Mouse (Mus musculus) neural tube, embryonic 12.5 days (tissue): ENCODE measurements around the gene Fyn. TPM values are rescaled to one million over a fixed set of nuclear protein-coding genes. Genes with fewer than 3 reads are reported as not detected.

Experiments used
- ATAC-seq: fragments of 200-750 bp; cut with Nextera tagmentation; 2 replicates; pipeline ENCODE4 v1.8.0; 2017; ENCODE audit warnings: low read depth, mild to moderate bottlenecking, moderate TSS enrichment, moderate library complexity; ENCODE audit not compliant: low FRiP score
- H3K27ac ChIP-seq: fragments of 300-500 bp; sonication (generic); 2 replicates; pipeline ENCODE4 v1.5.1; 2016
- H3K27me3 ChIP-seq: fragments of 300-500 bp; sonication (generic); replicated peaks from 2 replicates; pipeline ENCODE4 v1.6.1; 2016; ENCODE audit warnings: mild to moderate bottlenecking
- H3K36me3 ChIP-seq: fragments of 300-500 bp; sonication (generic); 2 replicates; pipeline ENCODE4 v1.6.1; 2016; ENCODE audit warnings: mild to moderate bottlenecking
- H3K4me1 ChIP-seq: fragments of 300-500 bp; sonication (generic); 2 replicates; pipeline ENCODE4 v1.6.1; 2016
- H3K4me2 ChIP-seq: fragments of 300-500 bp; sonication (generic); replicated peaks from 2 replicates; pipeline ENCODE4 v1.6.1; 2016; ENCODE audit warnings: mild to moderate bottlenecking
- H3K4me3 ChIP-seq: fragments of 300-500 bp; sonication (generic); 2 replicates; pipeline ENCODE4 v1.5.1; 2016
- H3K9ac ChIP-seq: fragments of 300-500 bp; sonication (generic); 2 replicates; pipeline ENCODE4 v1.6.1; 2016; ENCODE audit warnings: mild to moderate bottlenecking
- H3K9me3 ChIP-seq: fragments of 300-500 bp; sonication (generic); 2 replicates; pipeline ENCODE4 v1.6.1; 2016; ENCODE audit warnings: mild to moderate bottlenecking
- WGBS: fragments of 180-500 bp; shearing (Covaris S2); methylation state at CpG from one replicate; pipeline ENCODE4 v1.1.7; 2016; 5-methylcytosine and 5-hydroxymethylcytosine counted together
- polyA plus RNA-seq: library from polyadenylated mRNA; unstranded; fragments of >200 nt; fragmentation: Nextera tagmentation; extraction: Ambion mirVana; gene quantifications from 2 replicates; pipeline ENCODE4 v1.2.1, GENCODE M21; 2016

The Fyn gene
- polyA plus RNA-seq, 1 experiment from 2014 or later = 79.8 TPM

DNA sequence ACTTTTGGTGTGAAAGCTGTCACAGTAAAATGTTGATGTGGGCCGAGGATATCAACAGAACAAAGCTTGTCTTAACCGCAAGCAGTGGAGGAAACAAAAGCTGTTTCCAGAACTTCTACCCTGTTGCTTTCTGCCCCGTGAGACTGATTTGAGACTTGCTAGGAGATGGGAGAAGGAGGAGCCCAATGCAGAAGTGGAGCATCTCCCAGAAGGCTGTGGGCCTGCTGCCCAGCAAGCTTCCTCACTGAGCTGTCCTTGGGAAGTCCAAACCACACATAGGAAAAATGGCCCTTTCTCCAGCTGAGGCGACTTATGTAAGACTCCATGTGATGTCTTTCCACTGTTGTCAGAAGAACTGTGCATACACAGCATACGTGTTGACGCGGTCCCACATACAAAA lies 101.7 kb downstream of the Fyn start:
- Histone ChIP-seq H3K27me3 (no peaks in the 10 kb centered on the region), H3K27ac (no peak overlapping the region), H3K4me1 (peaks cover 16% of the 10 kb centered on the region; the same call in 1 of the 2 replicates), H3K4me3 (no peak overlapping the region), H3K36me3 (no peaks in the 10 kb centered on the region), H3K4me2 (no peak overlapping the region), H3K9ac (no peak overlapping the region), H3K9me3 (no peaks in the 10 kb centered on the region)
- WGBS = 84% methylated on average over 7 of the region's 7 CpGs
- no peak for ATAC-seq

DNA sequence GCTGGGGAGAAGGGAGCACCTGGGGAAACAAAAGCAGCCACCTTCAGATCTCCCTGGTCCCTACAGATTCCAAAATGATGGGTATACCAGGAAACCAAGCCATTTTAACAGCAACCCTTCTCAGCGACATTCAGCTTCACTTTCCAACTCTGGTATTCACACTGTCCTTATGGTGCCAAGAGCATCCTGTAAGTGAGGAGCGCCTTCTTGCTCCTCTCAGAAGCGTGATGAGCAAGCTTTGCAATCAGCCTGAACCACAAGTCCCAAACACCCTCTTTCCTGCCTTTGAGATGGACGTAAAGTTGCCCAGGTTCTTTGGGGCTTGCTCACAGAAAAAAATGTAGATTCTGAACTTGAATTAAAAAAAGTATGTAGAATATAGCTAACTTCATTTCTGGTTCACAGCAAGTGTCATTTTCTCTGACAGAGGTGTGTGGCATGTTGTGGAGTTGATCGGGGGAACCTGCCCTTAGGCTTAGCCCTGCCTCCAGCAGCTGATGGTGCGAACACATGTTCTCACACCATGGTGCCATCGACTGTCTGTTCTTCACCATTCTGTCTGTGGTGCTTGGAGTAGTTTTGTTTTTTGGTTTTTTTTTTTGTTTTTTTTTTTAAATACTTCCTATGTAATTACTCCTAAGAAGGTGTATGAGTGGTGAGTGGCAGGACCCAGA lies 102.5 kb downstream of the Fyn start:
- H3K4me1 ChIP-seq = peaks cover 16% of the 10 kb centered on the region; the same call in 1 of the 2 replicates
- no peak for ATAC-seq
- no peak overlapping the region for H3K4me2 ChIP-seq
- no peaks in the 10 kb centered on the region for H3K27me3 ChIP-seq
- H3K9me3 ChIP-seq = no peaks in the 10 kb centered on the region
- no peak overlapping the region for H3K27ac ChIP-seq
- no peaks in the 10 kb centered on the region for H3K36me3 ChIP-seq
- 77% methylated on average over 7 of the region's 7 CpGs for WGBS
- H3K4me3 ChIP-seq = no peak overlapping the region
- H3K9ac ChIP-seq = no peak overlapping the region

DNA sequence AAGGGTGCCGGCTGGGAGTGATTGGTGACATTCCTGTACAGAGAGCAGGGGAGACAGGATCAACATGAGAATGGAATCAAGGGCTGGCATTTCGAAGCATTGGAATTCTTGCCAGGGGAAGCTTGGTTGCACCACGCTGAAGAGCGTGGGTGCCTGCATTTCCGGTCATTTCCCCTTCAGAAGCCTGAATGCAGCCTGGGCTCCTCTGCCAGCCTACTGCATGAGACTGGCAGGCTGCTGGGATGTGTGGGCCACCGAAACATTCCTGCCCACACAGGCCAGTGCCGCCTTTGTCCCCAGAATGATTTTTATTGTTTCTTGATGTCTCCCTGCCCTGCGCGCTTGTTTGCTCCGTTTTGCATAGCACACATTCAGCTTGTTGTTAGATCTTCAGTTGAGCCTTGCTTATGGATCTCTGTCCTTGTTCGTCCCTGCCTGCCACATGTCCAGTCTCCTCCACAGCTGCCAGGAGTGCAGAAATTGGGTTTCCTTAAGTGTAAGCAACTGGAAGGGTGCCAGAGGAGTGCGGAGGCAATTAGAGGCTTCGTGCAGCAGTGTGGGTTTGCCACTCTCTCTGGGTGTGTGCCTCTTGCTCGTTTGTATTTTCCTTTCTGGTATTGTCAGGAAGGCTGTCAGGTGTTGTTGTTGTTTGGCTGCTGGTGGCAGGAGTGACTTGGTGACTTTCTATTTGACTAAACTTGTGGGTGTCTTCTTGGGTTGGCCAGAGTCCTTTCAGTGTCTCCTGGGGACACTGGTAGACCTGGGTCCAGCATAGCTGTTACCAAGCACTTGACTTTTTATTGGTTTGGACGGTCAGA lies 103.3 kb downstream of the Fyn start:
- H3K4me2 ChIP-seq = peak overlapping the region; percentile 8; the same call in 1 of the 2 replicates
- H3K4me3 ChIP-seq = no peak overlapping the region
- H3K9ac ChIP-seq = no peak overlapping the region
- ATAC-seq = peak; percentile 65
- 53% methylated on average over 15 of the region's 15 CpGs for WGBS
- no peaks in the 10 kb centered on the region for H3K9me3 ChIP-seq
- H3K27ac ChIP-seq = peak overlapping the region; percentile 50; the same call in 1 of the 2 replicates
- H3K4me1 ChIP-seq = peaks cover 16% of the 10 kb centered on the region; the same call in 1 of the 2 replicates
- H3K27me3 ChIP-seq = no peaks in the 10 kb centered on the region
- H3K36me3 ChIP-seq = no peaks in the 10 kb centered on the region

DNA sequence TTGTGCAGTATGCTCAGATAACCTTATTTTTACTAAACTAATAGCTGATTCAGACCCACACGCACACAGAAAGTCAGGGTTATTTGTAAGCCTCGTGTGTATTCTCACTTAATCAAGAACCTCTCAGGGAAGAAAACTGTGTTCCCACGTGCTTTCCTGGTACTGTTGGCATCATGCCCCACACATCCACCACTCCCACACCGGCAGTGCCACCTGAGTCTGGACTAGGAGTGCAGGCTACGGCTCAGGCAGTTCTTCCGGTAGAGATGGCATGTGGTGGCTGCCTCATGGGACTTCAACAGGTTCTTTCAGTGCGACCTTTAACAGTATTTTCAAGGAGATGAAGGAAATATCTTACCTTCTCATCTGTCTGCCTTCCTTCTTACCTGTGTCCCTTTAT lies 104.3 kb downstream of the Fyn start:
- ATAC-seq = no peak
- Histone ChIP-seq H3K4me1 (peaks cover 16% of the 10 kb centered on the region; the same call in 1 of the 2 replicates), H3K9ac (no peak overlapping the region), H3K4me3 (no peak overlapping the region), H3K9me3 (no peaks in the 10 kb centered on the region), H3K27me3 (no peaks in the 10 kb centered on the region), H3K27ac (no peak overlapping the region), H3K36me3 (no peaks in the 10 kb centered on the region), H3K4me2 (no peak overlapping the region)
- 78% methylated on average over 7 of the region's 7 CpGs for WGBS

DNA sequence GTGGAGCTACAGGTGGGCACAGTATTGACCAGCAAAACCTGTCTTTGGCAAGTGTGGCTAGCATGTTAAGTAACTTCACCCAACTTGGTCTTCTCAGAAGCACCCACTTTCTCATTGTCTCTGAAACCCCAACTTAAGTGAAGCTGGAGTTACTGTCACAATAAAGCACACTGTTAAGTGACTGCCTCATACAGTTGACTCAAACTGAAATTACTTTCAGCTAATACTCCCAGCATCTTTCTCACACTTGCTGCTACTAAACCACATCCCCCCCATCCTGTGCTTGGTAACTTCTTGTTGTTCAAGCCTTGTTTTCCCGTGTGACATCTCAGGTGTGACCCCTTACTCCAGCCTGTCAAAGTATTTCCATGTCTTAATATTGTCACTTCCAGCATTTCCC lies 110.7 kb downstream of the Fyn start:
- Histone ChIP-seq H3K4me2 (no peak overlapping the region), H3K9ac (no peak overlapping the region), H3K36me3 (peaks cover 7% of the 10 kb centered on the region; the same call in 1 of the 2 replicates), H3K4me1 (peaks cover 4% of the 10 kb centered on the region), H3K27me3 (no peaks in the 10 kb centered on the region), H3K4me3 (no peak overlapping the region), H3K9me3 (no peaks in the 10 kb centered on the region), H3K27ac (no peak overlapping the region)
- ATAC-seq = no peak
- 90% methylated on average over 1 of the region's 1 CpGs for WGBS

DNA sequence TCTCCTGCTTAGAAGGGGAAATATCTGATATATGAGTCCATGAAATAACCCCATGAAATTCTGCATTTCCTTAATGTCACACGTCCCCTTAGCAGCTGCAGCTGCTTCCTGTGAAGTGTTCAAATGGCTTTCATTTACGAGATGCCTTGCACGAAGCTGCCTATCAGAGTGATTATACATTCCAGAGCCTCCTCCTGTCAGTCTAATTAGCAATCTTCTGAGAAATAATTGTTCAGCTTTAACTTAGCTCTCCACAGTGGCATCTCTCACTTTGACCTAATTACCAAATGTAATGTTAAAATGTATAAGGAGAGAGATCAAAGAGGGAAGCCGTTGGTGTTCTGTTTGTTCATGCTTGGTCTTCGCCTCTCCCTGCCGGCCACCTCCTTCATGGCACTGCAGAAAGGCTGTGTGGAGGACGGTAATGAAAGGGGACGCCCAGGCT lies 115.7 kb downstream of the Fyn start:
- ATAC-seq = peak; percentile 50

DNA sequence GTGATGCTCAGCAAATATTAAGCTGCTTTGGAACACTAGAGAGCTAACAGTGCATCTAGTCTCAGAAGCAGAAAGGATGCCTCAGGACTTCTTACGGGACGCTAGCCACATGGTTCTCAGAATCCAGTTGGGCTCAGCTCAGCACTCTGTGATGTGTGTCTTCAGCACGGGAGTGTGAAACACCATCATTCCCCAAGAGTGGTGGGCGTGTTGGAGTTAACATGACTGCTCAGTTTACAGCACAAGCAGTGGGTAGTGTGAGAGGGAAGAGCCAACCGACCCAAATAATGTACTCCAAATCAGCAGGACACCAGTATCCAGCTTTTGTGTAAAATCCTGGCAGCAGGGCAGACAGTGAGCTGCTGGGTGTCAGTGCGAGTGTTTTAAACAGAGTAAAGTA lies 116.2 kb downstream of the Fyn start:
- no peaks in the 10 kb centered on the region for H3K9me3 ChIP-seq
- peaks cover 7% of the 10 kb centered on the region; the same call in 1 of the 2 replicates for H3K36me3 ChIP-seq
- 23% methylated on average over 6 of the region's 6 CpGs for WGBS
- no peak overlapping the region for H3K27ac ChIP-seq
- 0 out of 2 replicates have a peak, but pooled peaks have one; percentile 17 for ATAC-seq
- no peak overlapping the region for H3K4me3 ChIP-seq
- H3K4me2 ChIP-seq = peak overlapping the region; percentile 0; the same call in 1 of the 2 replicates
- 0 out of 2 replicates have a peak overlapping the region, but pooled peaks have one; percentile 8 for H3K9ac ChIP-seq
- H3K27me3 ChIP-seq = no peaks in the 10 kb centered on the region
- H3K4me1 ChIP-seq = peaks cover 46% of the 10 kb centered on the region

More for the DNA sequence above, 115.7 kb downstream of the Fyn start:
- Histone ChIP-seq H3K4me1 (peaks cover 41% of the 10 kb centered on the region), H3K27me3 (no peaks in the 10 kb centered on the region), H3K4me2 (peak overlapping the region; percentile 0; the same call in 1 of the 2 replicates), H3K9me3 (no peaks in the 10 kb centered on the region), H3K27ac (peak overlapping the region; percentile 15; the same call in 1 of the 2 replicates), H3K36me3 (peaks cover 7% of the 10 kb centered on the region; the same call in 1 of the 2 replicates), H3K9ac (no peak overlapping the region), H3K4me3 (no peak overlapping the region)
- WGBS = 19% methylated on average over 8 of the region's 8 CpGs

DNA sequence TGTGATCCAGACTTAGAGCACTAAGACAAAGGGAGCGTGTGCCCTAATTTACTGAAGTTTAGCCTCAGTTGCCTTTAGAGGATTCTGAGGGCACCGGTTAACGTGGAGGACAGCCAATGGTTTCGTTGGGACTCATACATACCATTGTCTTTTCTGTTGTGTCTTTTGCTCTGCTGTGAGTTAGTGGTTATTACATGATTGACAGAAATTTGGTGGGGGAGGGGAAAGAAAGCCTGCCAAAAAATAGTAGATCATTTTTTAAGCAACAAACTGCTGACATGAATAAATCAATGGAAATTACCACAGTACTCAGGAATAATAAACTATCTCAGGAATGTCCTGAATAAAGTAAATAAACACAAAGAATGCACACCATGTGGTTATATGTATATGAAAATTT lies 117.3 kb downstream of the Fyn start:
- 87% methylated on average over 4 of the region's 4 CpGs for whole genome bisulfite sequencing
- Histone ChIP-seq H3K36me3 (peaks cover 7% of the 10 kb centered on the region; the same call in 1 of the 2 replicates), H3K4me3 (no peak overlapping the region), H3K9me3 (no peaks in the 10 kb centered on the region), H3K4me1 (peaks cover 50% of the 10 kb centered on the region), H3K27me3 (no peaks in the 10 kb centered on the region), H3K9ac (no peak overlapping the region), H3K4me2 (no peak overlapping the region), H3K27ac (no peak overlapping the region)
- no peak for ATAC-seq

DNA sequence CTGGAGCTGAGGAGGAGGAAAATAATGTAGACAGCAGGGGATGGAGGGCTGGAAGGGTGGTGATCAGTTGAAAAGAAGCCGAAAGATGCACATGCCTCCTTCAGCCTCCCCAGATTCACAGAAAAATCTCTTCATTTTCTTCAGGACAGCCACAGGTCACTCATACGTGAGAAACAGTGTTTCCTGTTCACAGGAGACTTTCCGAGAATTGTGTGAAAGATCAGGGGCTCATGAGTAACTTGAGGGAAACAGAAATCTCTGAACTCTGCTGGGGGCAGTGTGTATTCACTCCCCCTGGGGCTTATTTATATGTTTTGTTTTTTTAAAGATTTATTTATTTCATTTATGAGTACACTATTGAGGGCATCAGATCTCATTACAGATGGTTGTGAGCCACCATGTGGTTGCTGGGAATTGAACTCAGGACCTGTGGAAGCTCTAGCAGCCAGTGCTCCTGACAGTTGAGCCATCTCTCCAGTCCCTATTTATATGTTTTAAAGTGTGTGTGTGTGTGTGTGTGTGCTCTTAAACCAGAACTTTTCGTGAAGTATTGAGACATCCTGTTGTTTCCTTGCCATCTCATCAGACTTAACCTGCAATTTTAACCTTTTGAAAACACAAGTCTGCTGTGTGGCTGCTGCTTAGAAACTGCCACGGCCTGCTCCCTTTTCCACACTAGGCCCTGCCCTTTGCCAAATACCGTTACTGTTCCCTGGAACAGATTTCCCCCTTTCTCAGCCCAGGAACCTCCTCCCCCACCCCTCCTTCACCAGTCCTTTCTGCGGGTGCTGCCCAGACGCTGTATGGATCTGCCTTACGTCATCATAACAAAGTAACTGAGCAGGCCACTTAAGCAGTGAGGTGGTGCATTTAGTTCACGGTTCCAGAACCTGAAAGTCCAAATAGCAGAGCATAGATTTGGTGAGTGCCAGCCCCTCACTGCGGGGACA lies 118.1 kb downstream of the Fyn start:
- H3K4me3 ChIP-seq = no peak overlapping the region
- peaks cover 50% of the 10 kb centered on the region for H3K4me1 ChIP-seq
- no peaks in the 10 kb centered on the region for H3K9me3 ChIP-seq
- 55% methylated on average over 11 of the region's 11 CpGs for WGBS
- H3K4me2 ChIP-seq = no peak overlapping the region
- no peaks in the 10 kb centered on the region for H3K27me3 ChIP-seq
- no peak overlapping the region for H3K9ac ChIP-seq
- no peak for ATAC-seq
- H3K36me3 ChIP-seq = peaks cover 7% of the 10 kb centered on the region; the same call in 1 of the 2 replicates
- no peak overlapping the region for H3K27ac ChIP-seq

DNA sequence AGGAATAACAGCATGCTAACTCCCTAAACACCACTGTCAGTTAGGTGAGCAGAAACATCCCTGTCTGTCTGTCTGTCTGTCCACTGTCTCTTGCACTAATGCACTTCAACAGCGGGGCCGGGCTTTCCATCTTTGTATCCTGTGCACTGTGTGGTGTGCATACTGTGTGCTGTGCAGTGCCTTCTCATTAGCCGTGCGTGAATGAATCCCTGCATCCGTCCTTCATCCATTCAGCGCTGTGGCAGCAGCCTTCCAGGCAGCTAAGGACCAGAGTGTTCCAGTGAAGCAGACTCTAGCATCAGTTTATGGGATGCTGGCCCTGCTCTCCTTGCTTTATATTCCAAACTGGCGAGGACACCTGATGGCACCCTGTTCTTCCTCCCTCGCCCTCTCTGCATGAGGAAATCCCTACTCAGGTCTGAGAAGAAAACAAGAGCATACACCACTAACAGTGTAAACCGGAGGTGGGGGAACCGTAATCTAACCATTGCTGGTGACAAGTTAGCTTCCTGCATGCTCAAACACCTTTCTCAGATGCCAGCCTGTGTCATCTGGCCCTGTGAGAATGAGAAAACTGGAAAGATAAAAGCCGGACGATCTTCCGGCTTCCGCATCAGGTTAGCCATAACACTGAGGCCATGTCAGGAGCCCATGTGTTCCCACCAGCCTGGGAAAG lies 119.2 kb downstream of the Fyn start:
- Histone ChIP-seq H3K4me3 (no peak overlapping the region), H3K36me3 (peaks cover 6% of the 10 kb centered on the region; the same call in 1 of the 2 replicates), H3K4me2 (no peak overlapping the region), H3K27me3 (no peaks in the 10 kb centered on the region), H3K9ac (no peak overlapping the region), H3K27ac (peak overlapping the region; percentile 26; the same call in 1 of the 2 replicates), H3K9me3 (no peaks in the 10 kb centered on the region), H3K4me1 (peaks cover 50% of the 10 kb centered on the region)
- 76% methylated on average over 14 of the region's 14 CpGs for WGBS
- ATAC-seq = no peak

DNA sequence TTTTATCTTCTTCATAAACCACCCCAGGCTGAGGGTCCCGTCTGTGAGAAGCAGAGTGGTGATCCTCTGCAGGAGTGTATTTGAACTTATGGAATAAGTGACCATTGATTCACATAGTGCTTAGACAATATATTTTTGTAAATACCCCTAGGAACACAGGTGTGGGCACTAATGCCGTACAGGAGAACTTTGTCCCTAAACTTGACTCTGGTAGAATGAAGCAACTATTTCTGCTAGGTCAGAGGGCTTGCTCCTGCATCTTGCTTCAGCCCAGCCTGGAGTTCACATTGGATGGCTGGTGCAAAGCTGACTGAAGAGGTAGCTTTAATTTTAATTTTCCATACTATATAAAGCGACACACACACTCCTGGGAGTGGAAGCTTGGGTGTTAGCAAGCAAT lies 119.9 kb downstream of the Fyn start:
- no peak overlapping the region for H3K27ac ChIP-seq
- H3K4me3 ChIP-seq = no peak overlapping the region
- H3K9ac ChIP-seq = no peak overlapping the region
- H3K9me3 ChIP-seq = no peaks in the 10 kb centered on the region
- no peak for ATAC-seq
- no peaks in the 10 kb centered on the region for H3K36me3 ChIP-seq
- no peak overlapping the region for H3K4me2 ChIP-seq
- H3K27me3 ChIP-seq = no peaks in the 10 kb centered on the region
- H3K4me1 ChIP-seq = peaks cover 50% of the 10 kb centered on the region
- 87% methylated on average over 3 of the region's 3 CpGs for WGBS
